Mouse (Mus musculus): ENCODE results near the gene Dhx15. TPM values are rescaled to one million over a fixed set of nuclear protein-coding genes. Genes with fewer than 3 reads are reported as not detected.

Dhx15 gene
- polyA plus RNA-seq, 1 experiment from 2014 or later: 117 TPM

DNA sequence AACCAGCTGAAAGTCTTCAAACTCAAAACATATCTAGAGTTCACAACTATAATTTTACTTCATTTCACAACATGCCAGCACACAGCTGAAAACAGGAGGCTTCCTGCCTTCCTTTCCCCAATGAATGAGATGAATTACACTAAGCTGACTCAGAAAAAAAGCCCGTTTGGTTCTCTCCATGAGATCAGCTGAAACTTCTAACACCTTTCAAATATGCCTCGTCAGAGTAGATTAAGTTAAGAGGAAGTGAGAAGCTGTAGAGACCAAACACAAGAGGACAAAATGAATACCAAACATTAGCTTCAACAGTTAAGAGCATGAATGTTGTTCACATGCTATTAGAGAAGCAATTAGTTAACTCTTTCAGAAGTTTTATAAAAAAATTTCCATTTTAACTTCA is 21.8 kb downstream of the Dhx15 start:
- H3K36me3 ChIP-seq (ENCODE audit: control insufficient read depth, insufficient read depth, low read length): peaks cover 16% of the 10 kb centered on the region
- no peak for ATAC-seq

DNA sequence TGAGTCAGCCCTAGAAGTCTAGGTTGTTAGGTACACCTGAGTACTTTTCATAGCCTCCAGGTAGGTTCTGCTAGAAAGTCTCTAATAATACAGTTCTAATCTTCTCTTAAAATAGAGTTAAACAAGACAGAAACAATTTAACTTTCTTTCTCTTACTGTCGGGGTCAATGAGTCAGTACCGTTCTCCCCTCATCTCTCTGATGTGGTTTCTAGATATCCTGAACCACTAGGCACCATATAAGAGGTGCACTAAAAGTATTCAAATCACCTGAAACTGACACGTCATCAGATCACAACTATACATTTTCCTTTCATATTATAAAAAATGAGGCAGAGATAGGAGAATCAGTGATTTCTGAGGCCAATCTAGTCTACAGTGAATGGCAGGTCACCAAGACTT is 41.2 kb downstream of the Dhx15 start:
- 98% methylated on average over 3 of the region's 3 CpGs for WGBS
- Histone ChIP-seq H3K27ac (ENCODE audit: low read length) (no peak overlapping the region), H3K9me3 (replicated peaks; ENCODE audit: control insufficient read depth, low read length, poor library complexity, severe bottlenecking) (no peaks in the 10 kb centered on the region), H3K4me2 (ENCODE audit: low read length) (no peak overlapping the region), H3K4me1 (ENCODE audit: control insufficient read depth, insufficient read depth, low read length) (no peaks in the 10 kb centered on the region), H3K9ac (ENCODE audit: low read depth, low read length) (no peak overlapping the region), H3K36me3 (ENCODE audit: control insufficient read depth, insufficient read depth, low read length) (peaks cover 10% of the 10 kb centered on the region; the same call in 1 of the 2 replicates), H3K4me3 (ENCODE audit: low read depth, low read length) (no peak overlapping the region), H3K27me3 (ENCODE audit: control insufficient read depth, insufficient read depth, low read depth, low read length) (no peaks in the 10 kb centered on the region)
- no peak for ATAC-seq

More for the DNA sequence above, 21.8 kb downstream of the Dhx15 start:
- H3K9me3 ChIP-seq (replicated peaks; ENCODE audit: control insufficient read depth, low read length, poor library complexity, severe bottlenecking): no peaks in the 10 kb centered on the region
- no peak overlapping the region for H3K4me2 ChIP-seq (ENCODE audit: low read length)
- H3K4me3 ChIP-seq (ENCODE audit: low read depth, low read length): no peak overlapping the region
- no peak overlapping the region for H3K27ac ChIP-seq (ENCODE audit: low read length)
- no peaks in the 10 kb centered on the region for H3K4me1 ChIP-seq (ENCODE audit: control insufficient read depth, insufficient read depth, low read length)
- no peaks in the 10 kb centered on the region for H3K27me3 ChIP-seq (ENCODE audit: control insufficient read depth, insufficient read depth, low read depth, low read length)
- no peak overlapping the region for H3K9ac ChIP-seq (ENCODE audit: low read depth, low read length)
- 27% methylated on average over 2 of the region's 2 CpGs for WGBS

GRCm38 (mm10) chr5:52147141-52147540 is 43.2 kb downstream of the Dhx15 start:
- H3K4me2 ChIP-seq (ENCODE audit: low read length): no peak overlapping the region
- no peaks in the 10 kb centered on the region for H3K9me3 ChIP-seq (replicated peaks; ENCODE audit: control insufficient read depth, low read length, poor library complexity, severe bottlenecking)
- H3K4me1 ChIP-seq (ENCODE audit: control insufficient read depth, insufficient read depth, low read length): no peaks in the 10 kb centered on the region
- peaks cover 10% of the 10 kb centered on the region; the same call in 1 of the 2 replicates for H3K36me3 ChIP-seq (ENCODE audit: control insufficient read depth, insufficient read depth, low read length)
- WGBS: 92% methylated on average over 4 of the region's 4 CpGs
- H3K27me3 ChIP-seq (ENCODE audit: control insufficient read depth, insufficient read depth, low read depth, low read length): no peaks in the 10 kb centered on the region
- no peak overlapping the region for H3K27ac ChIP-seq (ENCODE audit: low read length)
- H3K4me3 ChIP-seq (ENCODE audit: low read depth, low read length): no peak overlapping the region
- H3K9ac ChIP-seq (ENCODE audit: low read depth, low read length): no peak overlapping the region
- no peak for ATAC-seq

DNA sequence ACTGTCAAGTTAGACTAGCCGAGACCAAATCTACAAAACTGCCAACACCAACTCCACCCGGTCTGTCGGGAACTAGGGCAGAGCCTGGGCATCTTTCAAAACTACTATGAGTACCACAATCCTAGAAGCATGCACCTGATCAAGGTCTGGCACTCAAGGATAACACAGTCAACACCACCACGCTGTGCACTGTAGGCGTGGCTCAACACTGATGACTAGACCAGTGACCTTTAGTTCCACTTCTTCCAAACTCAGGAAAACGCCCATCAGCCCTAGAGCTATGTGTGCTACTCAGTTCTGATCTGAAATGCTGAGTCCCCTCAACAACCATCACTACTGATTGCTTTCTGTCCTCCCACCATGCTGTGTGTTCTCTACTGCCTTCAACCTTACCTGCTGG is 44.6 kb downstream of the Dhx15 start:
- Histone ChIP-seq H3K4me1 (ENCODE audit: control insufficient read depth, insufficient read depth, low read length) (no peaks in the 10 kb centered on the region), H3K9ac (ENCODE audit: low read depth, low read length) (no peak overlapping the region), H3K4me3 (ENCODE audit: low read depth, low read length) (no peak overlapping the region), H3K9me3 (replicated peaks; ENCODE audit: control insufficient read depth, low read length, poor library complexity, severe bottlenecking) (no peaks in the 10 kb centered on the region), H3K27me3 (ENCODE audit: control insufficient read depth, insufficient read depth, low read depth, low read length) (no peaks in the 10 kb centered on the region), H3K36me3 (ENCODE audit: control insufficient read depth, insufficient read depth, low read length) (0 out of 2 replicates have a peak, but pooled peaks cover 3% of the 10 kb centered on the region), H3K27ac (ENCODE audit: low read length) (no peak overlapping the region), H3K4me2 (ENCODE audit: low read length) (no peak overlapping the region)
- ATAC-seq: 0 out of 2 replicates have a peak, but pooled peaks have one; percentile 20
- 89% methylated on average over 6 of the region's 6 CpGs for WGBS

GRCm38 (mm10) chr5:52141936-52142335 is 48.4 kb downstream of the Dhx15 start:
- no peak overlapping the region for H3K4me2 ChIP-seq (ENCODE audit: low read length)
- ATAC-seq: no peak
- 82% methylated on average over 9 of the region's 9 CpGs for WGBS

DNA sequence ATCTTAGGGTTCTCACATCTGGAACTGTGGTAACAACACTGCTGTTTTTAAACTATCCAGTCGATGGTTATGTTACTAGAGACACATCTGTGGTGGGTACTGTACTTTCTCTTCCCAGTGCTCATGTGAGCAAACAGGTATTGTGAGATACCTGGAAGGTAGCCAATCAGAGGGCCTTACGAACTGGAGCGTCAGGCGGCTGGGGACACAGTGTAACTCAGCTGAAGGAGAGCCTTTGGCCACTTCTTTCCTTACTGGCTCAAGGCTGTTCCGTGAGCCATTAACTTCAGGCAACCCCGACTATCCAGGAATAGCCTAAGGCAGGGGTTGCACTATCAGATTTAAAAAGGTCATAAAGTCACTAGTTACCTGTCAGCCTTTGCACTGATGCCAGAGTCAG is 51.5 kb downstream of the Dhx15 start:
- Histone ChIP-seq H3K4me1 (ENCODE audit: control insufficient read depth, insufficient read depth, low read length) (no peaks in the 10 kb centered on the region), H3K36me3 (ENCODE audit: control insufficient read depth, insufficient read depth, low read length) (no peaks in the 10 kb centered on the region), H3K27me3 (ENCODE audit: control insufficient read depth, insufficient read depth, low read depth, low read length) (no peaks in the 10 kb centered on the region), H3K9me3 (replicated peaks; ENCODE audit: control insufficient read depth, low read length, poor library complexity, severe bottlenecking) (no peaks in the 10 kb centered on the region), H3K27ac (ENCODE audit: low read length) (no peak overlapping the region), H3K4me3 (ENCODE audit: low read depth, low read length) (no peak overlapping the region), H3K4me2 (ENCODE audit: low read length) (no peak overlapping the region), H3K9ac (ENCODE audit: low read depth, low read length) (no peak overlapping the region)
- ATAC-seq: no peak
- WGBS: 91% methylated on average over 6 of the region's 6 CpGs

More at GRCm38 (mm10) chr5:52141936-52142335, 48.4 kb downstream of the Dhx15 start:
- no peak overlapping the region for H3K4me3 ChIP-seq (ENCODE audit: low read depth, low read length)
- H3K27ac ChIP-seq (ENCODE audit: low read length): no peak overlapping the region
- no peaks in the 10 kb centered on the region for H3K4me1 ChIP-seq (ENCODE audit: control insufficient read depth, insufficient read depth, low read length)
- no peaks in the 10 kb centered on the region for H3K9me3 ChIP-seq (replicated peaks; ENCODE audit: control insufficient read depth, low read length, poor library complexity, severe bottlenecking)
- H3K9ac ChIP-seq (ENCODE audit: low read depth, low read length): no peak overlapping the region
- 0 out of 2 replicates have a peak, but pooled peaks cover 3% of the 10 kb centered on the region for H3K36me3 ChIP-seq (ENCODE audit: control insufficient read depth, insufficient read depth, low read length)
- no peaks in the 10 kb centered on the region for H3K27me3 ChIP-seq (ENCODE audit: control insufficient read depth, insufficient read depth, low read depth, low read length)

DNA sequence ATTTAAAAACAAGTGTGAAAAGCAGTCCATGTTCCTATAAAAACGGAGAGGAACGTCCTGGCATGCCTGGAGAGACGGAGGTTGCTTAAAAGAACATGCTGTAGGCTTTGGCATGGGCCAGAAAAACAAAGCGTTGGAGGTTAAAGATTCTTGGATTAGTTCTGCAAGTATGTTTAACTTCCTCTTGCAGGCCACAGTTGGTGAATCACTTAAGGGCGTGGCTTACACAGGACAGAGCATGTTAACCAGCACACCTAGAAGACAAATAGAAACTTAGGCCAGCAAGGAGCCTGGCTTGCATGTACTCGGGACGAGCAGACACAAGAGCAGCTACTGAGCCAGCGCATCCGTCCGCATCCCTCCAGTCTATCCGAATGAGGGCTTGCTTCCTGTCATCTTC is 52.2 kb downstream of the Dhx15 start:
- H3K27ac ChIP-seq (ENCODE audit: low read length): no peak overlapping the region
- 95% methylated on average over 11 of the region's 11 CpGs for WGBS
- no peaks in the 10 kb centered on the region for H3K4me1 ChIP-seq (ENCODE audit: control insufficient read depth, insufficient read depth, low read length)

DNA sequence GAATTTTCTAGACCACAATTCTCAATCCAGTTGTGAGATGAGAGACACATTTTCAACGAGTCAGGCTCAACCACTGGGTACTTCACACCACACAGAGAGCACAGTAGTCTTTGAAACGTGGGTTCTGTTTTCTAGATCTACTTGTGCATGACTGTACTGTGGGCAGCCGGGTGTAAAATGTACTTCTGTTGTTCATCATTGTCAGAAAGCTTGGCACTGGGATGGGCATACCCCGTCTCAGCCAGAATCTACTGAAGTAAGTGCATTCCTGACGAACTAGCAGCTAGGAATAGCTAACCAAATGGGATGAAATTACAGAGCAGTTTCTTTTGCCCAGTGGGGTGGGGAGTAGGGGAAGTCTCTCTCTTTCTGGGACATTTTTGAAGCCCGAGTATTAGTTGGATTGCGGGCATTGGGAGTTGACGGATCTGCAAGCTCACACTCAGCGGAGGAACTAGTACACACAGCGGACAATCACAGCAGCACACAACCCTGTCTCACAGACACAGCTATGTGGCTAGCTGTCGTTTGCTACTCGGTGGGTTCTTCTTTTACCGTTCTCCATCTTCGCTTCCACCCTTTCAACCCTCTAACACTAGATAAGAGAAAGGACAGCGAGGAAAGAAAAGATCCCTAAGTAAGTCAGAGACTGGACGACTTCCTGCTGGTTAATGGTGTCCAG is 54.7 kb downstream of the Dhx15 start:
- no peak overlapping the region for H3K27ac ChIP-seq (ENCODE audit: low read length)
- no peaks in the 10 kb centered on the region for H3K9me3 ChIP-seq (replicated peaks; ENCODE audit: control insufficient read depth, low read length, poor library complexity, severe bottlenecking)
- H3K4me1 ChIP-seq (ENCODE audit: control insufficient read depth, insufficient read depth, low read length): no peaks in the 10 kb centered on the region
- H3K36me3 ChIP-seq (ENCODE audit: control insufficient read depth, insufficient read depth, low read length): no peaks in the 10 kb centered on the region
- H3K27me3 ChIP-seq (ENCODE audit: control insufficient read depth, insufficient read depth, low read depth, low read length): no peaks in the 10 kb centered on the region
- H3K4me2 ChIP-seq (ENCODE audit: low read length): no peak overlapping the region
- 87% methylated on average over 16 of the region's 16 CpGs for WGBS
- no peak overlapping the region for H3K4me3 ChIP-seq (ENCODE audit: low read depth, low read length)
- H3K9ac ChIP-seq (ENCODE audit: low read depth, low read length): no peak overlapping the region
- no peak for ATAC-seq

More for the DNA sequence above, 52.2 kb downstream of the Dhx15 start:
- Histone ChIP-seq H3K9ac (ENCODE audit: low read depth, low read length) (no peak overlapping the region), H3K36me3 (ENCODE audit: control insufficient read depth, insufficient read depth, low read length) (no peaks in the 10 kb centered on the region), H3K27me3 (ENCODE audit: control insufficient read depth, insufficient read depth, low read depth, low read length) (no peaks in the 10 kb centered on the region), H3K4me3 (ENCODE audit: low read depth, low read length) (no peak overlapping the region), H3K9me3 (replicated peaks; ENCODE audit: control insufficient read depth, low read length, poor library complexity, severe bottlenecking) (no peaks in the 10 kb centered on the region), H3K4me2 (ENCODE audit: low read length) (no peak overlapping the region)
- no peak for ATAC-seq

DNA sequence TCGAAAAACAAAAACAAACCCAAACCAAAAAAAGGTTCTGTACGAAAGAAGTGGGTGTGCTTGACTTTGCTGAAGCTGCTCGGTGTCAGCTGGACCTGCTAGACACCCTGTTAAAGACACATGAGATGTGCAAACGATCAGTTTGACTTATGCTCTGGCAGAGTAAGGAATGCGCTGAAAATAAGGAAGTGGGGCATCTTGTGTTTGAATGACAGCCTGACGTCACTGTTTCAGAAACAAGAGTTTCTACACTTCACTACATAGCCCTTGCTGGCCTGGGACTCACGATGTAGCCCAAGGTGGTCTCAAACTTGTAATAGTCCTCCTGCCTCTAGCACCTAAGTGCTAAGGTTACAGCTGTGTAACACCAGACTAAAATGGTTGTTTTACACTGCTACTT is 57.5 kb downstream of the Dhx15 start:
- no peak overlapping the region for H3K4me2 ChIP-seq (ENCODE audit: low read length)
- H3K9ac ChIP-seq (ENCODE audit: low read depth, low read length): no peak overlapping the region
- H3K9me3 ChIP-seq (replicated peaks; ENCODE audit: control insufficient read depth, low read length, poor library complexity, severe bottlenecking): no peaks in the 10 kb centered on the region
- H3K4me3 ChIP-seq (ENCODE audit: low read depth, low read length): no peak overlapping the region
- H3K4me1 ChIP-seq (ENCODE audit: control insufficient read depth, insufficient read depth, low read length): no peaks in the 10 kb centered on the region
- no peaks in the 10 kb centered on the region for H3K36me3 ChIP-seq (ENCODE audit: control insufficient read depth, insufficient read depth, low read length)
- H3K27me3 ChIP-seq (ENCODE audit: control insufficient read depth, insufficient read depth, low read depth, low read length): no peaks in the 10 kb centered on the region
- ATAC-seq: no peak
- 96% methylated on average over 7 of the region's 7 CpGs for WGBS
- no peak overlapping the region for H3K27ac ChIP-seq (ENCODE audit: low read length)
